Mouse (Mus musculus) kidney, adult 9 months (tissue): ENCODE measurements at regions not wholly inside any gene's neighbourhood (a gene's known extent, or its start where the extent isn't known, plus 50 kb on each side); places are given as distances from the start of the nearest gene placed in this dataset.
"Not testable (repeated sequence)": the region's sequence is repeated elsewhere in the genome, so short reads cannot be mapped to it uniquely, and the experiment has no call there.

Source experiments
- DNase-seq: peaks from one replicate; pipeline ENCODE4 v3.0.0; 2022

DNA sequence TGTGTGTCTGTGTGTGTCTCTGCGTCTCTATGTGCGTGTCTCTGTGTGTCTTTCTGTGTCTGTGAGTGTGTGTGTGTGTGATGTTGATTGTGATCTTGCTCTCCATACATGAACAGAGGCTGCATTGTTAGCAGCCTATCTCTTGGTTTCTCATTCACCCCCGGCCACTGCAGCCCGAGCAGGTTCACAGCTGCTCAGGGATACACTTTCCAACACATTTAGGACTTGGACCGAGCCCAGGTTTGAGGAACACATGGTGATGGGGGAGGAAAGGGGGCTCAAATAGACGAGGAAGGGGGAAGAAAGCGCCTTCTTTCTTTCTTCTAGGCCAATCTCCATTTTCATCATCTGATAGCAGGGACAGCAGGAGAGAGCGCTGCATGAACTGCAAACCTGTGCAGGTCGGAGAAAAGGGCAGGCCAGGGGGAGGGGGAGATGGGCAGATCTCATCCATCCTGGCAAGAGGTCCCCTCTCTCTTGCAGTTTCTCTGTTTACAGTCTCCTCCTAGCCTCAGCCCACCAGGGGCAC is 123.2 kb downstream of the Zfp36l1 start:
- no peak for DNase-seq

- DNase-seq, result no peak
Measured at GRCm38 (mm10) chr12:79988401-79989358, 124.1 kb downstream of the Zfp36l1 start.

DNA sequence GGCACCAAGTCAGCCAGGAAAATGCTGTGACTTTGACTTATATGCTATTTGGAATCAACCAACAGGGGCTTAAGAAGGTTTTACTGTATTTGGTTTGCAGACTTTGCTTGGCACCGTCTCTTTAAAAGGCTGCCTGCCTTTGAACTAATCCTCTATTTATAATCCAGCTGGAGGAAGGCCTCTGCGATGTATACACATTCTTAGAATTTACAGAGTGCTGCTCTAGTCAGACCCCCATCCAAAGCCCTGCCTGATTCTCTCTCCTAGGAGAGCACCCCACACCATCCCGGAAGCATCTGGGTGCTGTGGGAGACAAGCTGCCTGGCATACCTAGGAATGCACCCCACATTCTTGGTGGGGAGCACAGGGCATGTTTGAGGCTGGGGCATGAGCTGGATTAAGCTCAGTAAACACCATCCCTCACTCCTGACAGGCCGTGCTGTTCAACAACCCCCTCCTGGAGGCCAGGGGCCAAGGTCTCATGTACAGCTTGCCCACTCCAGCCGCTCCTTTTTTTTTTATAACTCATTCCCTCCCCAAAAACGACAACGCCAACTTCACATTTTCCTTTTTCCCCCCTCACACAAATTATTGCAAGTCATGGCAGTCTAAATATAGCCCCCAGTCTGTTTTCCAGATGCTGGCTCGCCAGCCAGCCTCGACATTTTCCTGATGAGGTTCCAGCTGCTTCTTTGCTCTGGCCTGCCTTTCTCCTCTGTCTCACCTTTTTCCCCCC is 126.4 kb downstream of the Zfp36l1 start:
- no peak for DNase-seq

DNA sequence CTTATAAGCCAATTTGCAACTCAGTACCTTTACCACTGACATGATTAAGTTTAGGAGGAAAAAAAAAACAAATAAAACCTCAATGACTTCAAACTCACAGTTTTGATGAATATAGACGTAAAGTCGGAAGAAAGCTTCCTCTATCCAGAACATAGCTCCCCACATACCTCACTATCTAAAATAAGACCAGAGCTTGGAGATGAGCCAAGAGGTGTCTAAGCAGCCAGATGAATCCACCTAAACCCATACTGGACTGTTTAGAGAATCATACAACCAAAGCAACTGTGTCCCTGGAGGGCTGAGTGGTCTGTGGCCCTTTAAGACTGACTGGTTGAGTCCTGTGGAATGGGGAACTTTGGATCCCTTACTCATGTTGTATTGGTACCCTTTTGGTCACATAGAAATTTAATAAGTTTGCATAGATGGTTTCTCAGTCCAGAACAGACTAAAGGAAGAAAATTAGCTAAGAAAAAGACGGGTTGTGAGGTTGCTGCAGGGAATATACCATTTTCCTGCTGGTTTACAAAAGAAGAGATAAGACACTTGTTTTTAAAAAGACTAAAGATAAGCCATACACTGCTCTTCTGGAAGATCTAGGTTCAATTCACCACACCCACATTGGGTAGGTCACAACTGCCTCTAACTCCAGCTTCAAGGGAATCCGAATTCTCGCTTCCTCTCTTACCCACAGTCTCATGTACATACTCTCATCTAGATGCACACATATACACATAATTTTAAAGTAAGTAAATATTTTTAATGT is 127.6 kb downstream of the Zfp36l1 start:
- no peak for DNase-seq

DNA sequence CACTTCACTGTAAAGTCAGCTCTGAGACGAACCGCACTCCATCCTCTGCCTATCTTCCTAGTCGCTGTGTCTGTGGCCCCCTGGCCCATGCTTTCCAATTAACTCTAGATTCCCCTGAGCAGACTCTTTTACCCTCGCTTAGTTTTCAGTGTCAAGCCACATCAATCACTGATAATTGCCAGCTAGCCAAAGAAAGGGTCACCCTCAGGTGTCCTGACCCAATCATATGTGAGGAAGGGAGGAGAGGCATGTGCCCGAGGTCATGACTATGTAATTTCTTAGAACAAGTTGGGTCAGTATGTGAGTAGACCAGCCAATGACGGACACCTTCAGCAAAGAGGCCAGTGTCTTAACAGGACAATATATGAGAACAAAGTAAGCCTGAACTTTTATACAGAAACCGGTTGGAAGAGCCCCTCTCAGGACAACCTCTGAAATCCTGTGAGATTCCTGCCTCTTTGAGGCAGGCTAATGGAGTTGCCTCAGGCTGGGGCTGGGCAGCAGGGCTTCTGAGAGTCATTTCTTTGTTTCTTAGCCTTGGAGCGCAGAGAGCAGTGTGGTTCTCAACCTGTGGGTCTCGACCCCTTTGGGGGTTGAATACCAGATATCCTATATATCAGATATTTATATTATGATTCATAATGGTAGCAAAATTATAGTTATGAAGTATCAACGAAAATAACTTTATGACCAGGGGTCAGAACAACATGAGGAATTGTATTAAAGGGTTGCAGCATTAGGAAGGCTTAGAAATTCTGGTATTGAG is 128.6 kb downstream of the Zfp36l1 start:
- no peak for DNase-seq

DNA sequence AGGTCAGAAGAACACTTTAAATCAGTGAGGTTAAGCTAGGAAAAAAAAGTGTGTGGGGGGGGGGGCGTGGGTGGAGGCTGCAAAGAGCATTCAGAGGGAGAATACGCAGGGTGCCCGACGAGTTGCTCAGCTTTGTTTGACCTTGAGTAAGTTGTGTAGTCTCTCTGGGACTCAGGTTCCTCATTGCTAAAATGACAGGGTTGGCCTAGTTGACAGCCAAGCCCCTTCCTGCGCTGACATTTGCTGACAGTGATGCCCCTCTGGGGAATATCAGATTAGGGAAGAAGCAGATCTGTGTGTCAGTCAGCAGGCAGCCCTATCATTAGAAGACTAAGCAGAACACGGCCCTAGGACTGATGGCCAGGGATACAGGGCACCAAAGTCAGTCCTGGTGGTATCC is 129.6 kb downstream of the Zfp36l1 start:
- no peak for DNase-seq

GRCm38 (mm10) chr12:79982497-79982896 is 130.3 kb downstream of the Zfp36l1 start:
- not testable (repeated sequence) for DNase-seq

GRCm38 (mm10) chr12:79980711-79981110 is 132.1 kb downstream of the Zfp36l1 start:
- DNase-seq, result no peak

DNA sequence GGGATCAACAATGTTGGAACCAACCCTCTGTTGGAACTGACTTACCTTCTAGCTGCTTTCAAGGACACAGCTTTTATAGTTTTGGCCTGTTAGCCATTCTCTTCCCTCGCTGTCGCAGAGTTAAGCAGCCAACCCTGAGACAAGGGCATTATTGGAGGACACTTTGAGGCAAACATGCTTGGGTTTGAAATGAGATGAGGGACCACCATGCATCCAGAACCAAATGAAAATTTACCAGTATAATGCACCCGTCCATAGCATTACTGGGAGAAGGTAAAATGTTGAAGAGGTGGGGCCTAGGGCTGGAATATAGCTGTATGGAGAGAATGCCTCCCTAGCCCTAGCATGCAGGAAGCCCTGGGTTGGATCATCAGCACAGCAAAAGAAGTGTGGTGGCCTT is 135.7 kb downstream of the Zfp36l1 start:
- DNase-seq, result no peak

- no peak for DNase-seq
Measured at GRCm38 (mm10) chr12:79975466-79976239, 137.2 kb downstream of the Zfp36l1 start.

GRCm38 (mm10) chr12:79975050-79975449 is 137.8 kb downstream of the Zfp36l1 start:
- DNase-seq, result no peak

- DNase-seq, result no peak
Measured at GRCm38 (mm10) chr12:79974530-79974929, 138.3 kb downstream of the Zfp36l1 start.

DNA sequence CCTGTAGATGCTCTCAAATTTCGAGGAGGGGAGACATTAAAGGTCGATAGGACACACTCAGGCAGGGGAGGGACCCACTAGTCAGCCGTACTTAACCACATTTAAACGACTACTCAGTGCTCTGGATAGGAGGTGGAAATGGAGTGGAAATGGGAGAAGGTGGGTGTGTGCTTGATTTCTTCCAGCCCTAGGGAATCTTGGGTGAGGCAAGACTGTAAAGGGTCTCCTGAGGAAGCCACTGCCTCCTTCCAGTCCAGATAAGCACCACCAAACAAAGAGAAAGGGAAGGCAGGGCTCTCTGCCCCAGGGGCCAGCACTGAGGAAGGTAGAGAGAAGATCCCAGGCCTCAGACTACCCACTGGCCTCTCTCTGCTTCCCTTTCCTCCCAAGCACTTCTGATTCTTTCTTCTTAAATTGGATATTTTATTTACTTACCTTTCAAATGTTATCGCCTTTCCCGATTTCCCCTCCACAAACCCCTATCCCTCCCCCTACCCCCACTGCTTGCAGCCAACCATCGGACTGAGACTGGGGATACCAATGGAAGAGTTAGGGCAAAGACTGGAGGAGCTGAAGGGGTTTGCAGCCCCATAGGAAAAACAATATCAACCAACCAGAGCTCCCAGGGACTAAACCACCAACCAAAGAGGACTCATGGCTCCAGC is 139.1 kb downstream of the Zfp36l1 start:
- no peak for DNase-seq

DNA sequence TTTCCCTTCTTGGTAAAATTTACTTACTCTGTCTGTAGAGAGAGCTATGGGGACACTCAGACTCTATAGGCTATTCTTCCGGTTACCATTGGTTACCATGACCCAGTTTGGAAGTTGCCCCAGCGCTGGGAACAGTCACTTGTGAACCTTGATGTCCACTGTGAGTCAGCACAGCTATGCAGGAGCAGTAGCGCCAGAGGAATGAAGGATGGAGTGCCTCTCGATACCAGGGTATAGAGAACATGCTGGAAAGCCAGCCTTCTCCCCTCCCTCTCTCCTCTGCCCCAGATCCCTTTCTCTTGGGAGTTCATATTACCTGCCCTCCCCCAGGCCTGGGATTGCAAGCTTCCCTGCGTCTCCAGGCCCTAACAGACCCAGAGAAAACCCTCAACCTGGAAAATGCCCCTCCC is 141.8 kb downstream of the Zfp36l1 start:
- no peak for DNase-seq

DNA sequence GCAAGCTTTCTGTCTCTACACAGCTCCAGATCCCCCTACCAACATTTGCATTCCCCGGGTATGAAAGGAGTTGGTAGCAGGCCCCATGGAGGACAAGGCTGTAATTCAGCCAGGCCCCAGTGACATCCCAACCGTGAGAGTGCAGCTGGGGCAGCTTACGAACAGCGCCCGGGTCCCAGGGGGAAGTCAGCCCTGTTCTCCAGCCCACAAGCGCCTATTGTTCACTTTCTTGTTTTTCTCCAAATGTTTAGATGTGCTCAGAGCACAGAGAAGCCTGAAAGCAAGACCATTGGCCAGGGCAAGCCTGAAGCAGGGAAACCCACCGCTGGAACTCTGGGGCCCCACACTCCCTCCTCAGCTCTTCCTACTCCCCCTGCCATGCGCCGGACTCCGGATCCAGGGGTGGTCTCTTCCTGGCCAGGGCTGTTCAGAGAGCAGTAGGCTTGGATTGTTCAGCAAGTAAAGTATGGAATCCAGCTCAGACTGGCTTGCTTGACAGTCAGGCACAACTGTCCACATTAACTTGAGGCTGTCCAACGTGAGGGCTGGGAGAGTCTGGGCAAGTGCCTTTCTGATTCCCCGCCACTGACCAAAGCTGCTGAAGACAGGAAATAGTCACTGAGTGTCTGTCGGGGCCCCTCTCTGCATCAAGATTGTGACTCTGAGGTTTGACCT is 142.4 kb downstream of the Zfp36l1 start:
- no peak for DNase-seq

DNA sequence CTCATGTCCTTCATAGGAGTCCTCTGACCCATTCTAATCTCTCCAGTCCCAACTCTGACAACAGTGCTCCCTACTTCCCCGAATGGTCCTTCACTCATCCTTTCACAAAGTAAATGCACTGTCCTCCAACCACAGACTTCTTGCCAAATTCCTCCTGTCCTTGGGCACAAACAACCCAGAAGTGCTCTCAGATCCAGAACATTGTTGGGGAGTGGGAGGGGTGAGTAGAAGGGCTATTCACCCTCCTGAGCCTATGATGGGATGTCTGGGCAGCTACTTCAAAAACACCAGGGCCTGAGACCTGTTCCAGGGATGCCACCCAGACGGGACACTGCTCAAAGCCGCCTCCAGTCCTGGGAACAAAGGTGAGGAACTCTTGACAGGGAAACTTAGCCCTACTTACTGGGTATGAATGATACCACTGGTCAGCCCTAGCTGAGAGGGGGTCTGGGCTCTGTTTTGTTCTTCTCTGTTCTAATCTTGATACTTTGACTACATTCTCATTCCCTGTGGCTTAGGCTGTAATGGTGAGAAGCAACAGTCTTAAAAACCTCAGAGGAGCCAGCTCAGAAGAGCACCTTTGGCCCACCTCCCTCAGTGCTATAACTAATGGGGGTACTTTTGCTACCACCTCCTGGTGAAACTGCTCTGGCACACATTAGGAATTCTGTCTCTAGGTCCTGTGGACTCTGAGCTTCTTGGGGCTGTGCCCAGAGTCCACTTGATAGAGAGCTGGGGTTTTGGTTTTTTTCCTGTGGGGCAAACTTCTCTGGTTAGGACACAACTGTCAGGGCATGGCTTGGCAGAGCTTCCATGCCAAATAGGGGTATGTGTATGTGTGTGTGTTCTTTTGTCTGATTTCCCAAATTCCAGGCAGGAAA is 143.2 kb downstream of the Zfp36l1 start:
- peak; percentile 90 for DNase-seq

- no peak for DNase-seq
Measured at GRCm38 (mm10) chr12:79968676-79969075, 144.1 kb downstream of the Zfp36l1 start.

DNA sequence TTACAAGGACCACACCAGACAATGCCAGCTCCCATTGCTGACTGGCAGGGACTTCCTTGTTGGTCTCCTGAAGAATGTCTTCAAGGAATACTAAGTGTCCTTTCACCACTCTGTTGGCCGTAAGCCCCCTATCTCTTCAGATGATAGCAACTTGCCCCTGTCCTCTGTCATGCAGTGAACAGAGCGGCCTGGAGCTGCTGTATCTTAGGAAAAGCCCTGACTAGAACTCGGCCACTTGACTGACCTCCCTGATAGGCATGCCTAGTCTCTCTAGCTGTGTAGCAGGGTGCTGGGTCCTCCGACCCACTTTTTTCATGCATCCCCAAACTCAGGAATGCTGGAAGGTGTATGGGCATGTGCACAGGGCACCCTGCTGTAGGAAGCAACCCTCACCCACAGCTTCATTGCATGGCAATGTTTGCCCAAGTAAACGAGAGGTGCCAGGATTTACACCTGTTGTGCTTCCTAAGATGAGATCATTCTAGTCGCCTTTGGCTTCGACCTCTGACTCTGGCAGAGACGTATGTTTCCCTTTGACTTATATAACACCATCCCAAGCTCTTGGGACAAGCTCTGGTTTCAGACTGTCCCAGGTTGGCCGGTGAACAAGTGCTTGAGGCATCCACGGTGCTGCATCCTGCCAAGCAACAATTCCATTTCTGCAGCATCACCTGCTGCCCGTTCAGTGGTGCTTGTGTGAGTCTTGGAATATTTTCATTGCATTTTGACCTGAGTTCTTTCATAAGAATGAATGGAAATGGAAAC is 145.1 kb downstream of the Zfp36l1 start:
- DNase-seq, result no peak
